Mouse (Mus musculus): ENCODE measurements around the gene Cyb5r4.
"Not testable (repeated sequence)": the region's sequence is repeated elsewhere in the genome, so short reads cannot be mapped to it uniquely, and the experiment has no call there.

Gene Cyb5r4

DNA sequence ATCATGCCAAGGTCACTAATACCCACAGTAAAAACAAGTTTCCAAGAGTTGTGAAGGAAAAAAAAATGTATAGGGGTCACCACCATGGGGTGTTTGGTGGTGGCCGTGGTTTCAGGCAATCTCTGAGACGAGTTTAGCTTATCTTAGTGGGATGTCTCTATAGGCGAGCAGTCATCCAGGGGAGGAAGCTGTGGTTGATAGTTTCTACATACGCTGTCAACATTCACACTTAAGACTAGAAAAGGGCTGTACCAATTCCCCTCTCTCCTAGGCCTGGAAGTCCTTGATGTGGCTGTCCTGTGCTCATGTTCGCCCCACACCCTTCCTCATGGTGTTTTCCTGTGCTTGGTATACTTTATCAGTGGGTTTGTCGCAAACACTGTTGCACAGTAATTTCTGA lies 4.0 kb downstream of the Cyb5r4 start:
- DNase-seq (ENCODE audit: low spot score), result no peak

DNA sequence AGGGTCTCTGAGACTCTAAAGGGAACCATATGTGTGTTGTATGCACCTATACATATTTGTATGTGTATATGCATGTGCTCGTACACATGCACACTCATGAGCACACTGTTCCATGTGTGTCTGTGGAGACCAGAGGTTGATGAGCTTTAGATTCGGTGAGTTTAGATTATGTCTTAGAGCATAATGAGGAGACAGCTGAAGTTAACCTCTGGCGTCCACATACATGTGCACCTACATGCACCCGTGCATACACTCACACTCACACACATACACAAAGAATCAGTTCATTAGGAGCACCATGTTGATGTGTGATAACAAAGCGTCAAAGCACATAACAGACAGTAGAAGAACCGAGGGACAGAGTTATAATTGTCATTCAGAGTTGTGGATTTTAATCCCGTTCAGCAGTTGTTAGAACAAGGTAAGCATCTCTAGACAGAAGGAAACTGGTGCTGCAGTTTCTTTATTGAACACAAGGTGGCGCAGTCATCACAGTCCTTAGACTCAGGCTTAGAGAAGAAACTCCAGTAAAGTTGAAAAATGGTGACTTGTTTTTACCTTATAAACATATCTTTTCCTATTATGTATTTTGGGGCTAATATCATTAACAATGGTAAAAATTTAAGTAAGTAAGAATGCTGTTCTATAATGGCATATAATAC lies 5.7 kb downstream of the Cyb5r4 start:
- DNase-seq (ENCODE audit: low spot score), result peak; percentile 16

DNA sequence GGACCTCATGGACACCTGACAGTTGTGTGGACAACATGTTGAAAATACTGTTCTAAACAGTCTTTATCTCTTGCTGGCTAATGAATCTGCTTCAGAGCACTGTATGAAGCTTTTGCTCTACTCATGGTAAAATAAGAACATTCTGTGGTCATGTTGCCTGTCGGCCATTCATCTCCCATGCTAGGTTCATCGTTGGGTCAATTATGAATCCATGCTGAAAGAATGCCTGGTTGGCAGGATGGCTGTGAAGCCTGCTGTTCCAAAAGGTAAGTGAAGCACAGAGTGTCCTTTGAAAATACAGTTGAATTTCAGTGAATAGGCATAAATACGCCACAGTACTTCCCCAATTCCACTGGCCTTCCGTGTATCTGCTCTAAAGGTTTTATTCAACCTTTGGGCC lies 10.4 kb downstream of the Cyb5r4 start:
- DNase-seq (ENCODE audit: low spot score), result no peak

DNA sequence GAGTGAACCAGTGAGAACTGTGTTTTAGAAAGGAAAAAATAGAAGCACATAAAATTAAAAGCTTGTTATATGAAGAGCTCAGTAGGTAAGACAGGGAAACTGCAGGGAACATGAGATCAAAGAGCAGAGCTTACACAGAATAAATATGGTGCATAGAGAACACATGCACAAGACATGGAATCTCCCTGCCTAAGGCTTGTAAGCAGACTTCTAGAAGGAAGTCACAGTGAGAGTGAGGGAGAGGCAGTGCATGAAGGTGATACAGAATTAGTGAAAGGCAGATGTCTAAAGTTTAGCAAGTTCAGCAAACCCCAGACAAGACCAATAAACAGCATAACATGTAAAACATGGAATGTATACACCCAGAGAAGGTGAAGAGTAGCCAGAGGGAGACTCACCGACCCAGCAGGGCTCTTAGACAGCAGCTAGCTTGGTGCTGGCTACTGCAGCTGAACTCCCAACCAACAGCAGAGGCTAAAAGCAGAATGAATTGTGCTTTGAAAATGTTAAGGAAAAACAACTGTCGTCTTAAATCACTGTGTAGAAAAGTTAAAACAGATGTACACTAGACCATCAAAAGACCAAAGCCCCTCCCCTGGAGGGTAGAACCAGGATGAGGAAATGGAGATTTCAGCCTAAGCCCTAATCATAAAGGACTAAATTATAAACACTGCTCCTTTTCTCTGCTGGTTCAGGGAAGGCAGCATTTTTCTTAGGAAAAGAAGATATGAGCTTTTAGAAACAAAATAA lies 13.2 kb downstream of the Cyb5r4 start:
- DNase-seq (ENCODE audit: low spot score), result no peak

DNA sequence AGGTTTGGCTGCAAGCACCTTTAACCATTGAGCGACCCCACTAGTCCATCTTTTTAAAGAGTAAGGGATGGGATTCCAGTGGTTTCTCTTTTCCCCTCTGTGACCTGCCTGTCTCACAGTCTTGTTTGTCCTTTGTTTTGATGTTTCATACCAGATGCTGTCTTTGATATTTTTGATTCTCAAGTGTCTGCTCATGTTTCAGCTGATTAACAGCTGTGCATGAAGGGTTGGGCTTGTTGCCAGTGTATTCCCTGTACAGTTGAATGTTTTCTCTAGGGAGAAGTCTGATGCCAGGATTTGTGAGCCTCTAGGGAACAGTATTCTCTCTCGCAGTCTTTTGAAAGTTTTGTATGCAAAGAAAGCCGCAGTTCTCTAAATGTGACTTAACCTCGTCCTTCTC lies 27.6 kb downstream of the Cyb5r4 start:
- no peak for DNase-seq (ENCODE audit: low spot score)

DNA sequence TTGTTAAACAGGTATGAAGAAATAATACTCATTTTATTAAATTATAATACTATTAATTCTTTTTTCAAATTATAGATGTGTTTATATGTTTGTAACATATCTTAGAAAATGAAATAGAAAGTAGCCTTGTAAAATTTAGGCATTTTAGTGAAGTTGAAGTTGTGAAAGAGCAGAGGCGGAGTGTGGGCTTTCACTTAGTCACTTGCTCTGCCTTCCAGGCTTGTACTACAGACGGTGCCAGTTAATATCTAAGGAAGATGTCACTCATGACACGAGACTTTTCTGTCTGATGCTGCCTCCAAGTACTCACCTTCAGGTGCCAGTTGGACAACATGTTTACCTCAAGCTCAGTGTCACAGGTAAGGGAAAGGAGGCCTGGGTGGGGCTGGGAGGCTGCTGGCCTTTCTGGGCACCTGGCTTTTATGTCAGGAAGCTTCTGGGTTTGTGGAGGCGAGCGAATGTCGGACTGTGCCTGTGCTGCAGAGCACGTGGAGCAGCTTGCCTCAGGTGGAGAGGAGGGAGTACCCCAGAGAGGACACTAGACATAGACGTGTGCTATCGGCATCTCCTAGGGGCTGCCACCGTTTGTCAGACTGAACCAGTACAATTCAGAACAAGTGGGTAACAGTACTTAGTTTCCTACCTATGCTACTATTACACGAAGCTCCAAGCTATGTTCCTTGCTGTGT lies 33.9 kb downstream of the Cyb5r4 start:
- DNase-seq (ENCODE audit: low spot score), result no peak

DNA sequence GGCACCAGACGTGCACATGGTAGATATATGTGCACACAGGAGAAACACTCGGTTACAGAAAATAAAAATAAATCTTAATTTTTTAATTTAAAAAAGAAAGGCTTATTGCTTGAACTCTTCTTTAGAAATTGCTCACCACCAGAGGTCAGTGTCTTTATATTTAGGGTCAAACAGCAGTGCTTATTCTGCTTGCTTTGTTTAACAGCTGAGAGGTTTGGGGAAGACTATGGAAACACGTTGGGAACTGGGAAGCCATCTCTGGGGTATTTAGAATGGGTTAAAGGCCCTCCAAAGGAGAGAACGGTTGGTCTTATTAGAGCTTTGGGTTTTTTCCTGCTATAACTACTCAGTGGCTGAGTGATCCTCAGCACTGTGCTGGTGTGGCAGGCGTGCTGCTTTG lies 40.5 kb downstream of the Cyb5r4 start:
- no peak for DNase-seq (ENCODE audit: low spot score)

DNA sequence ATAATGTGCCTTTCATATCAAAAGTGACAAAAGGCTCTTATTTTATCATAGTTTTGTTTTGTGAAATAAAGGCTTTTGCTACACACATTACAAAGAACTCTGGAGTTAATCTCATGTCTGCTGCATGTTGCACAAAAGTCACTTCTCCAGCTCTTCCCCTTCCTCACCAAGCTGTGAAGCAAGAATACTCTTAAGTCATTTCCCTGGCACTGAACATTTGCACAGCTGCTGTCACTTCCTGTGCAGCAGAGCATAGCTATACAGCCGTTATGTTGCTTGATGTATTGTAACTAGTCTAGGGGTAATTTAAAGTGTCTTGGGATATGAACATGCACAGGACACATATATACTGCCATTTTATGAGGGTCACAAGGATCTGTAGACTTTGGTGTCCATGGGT lies 46.3 kb downstream of the Cyb5r4 start:
- no peak for DNase-seq (ENCODE audit: low spot score)

DNA sequence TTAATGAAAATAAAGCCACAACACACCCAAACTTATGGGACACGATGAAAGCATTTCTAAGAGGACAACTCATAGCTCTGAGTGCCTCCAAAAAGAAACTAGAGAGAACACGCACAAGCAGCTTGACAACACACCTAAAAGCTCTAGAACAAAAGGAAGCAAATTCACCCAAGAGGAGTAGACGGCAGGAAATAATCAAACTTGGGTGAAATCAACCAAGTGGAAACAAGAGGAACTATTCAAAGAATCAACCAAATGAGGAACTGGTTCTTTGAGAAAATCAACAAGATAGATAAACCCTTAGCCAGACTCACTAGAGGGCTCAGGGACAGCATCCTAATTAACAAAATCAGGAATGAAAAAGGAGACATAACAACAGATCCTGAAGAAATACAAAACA lies 49.8 kb downstream of the Cyb5r4 start:
- DNase-seq (ENCODE audit: low spot score), result not testable (repeated sequence)

DNA sequence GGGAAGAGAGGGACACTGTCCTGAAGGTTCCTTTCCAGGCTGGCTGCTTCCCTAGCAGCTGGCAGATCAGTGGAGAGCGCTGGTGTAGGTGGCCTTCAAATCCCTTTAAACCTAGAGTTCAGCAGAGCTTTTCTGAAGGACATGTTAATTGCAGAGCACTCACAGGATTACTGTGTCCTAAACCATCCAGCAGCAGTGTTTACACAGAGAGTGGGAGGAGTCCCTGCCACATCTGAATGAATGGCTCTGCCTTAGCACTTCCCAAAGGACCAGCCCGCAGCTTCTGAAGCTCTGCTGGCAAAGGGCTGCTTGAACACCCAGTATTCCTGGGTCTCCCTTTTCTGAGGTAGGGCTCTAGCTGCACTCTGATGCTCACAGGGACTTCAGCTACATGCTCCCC lies 56.1 kb downstream of the Cyb5r4 start:
- no peak for DNase-seq (ENCODE audit: low spot score)

DNA sequence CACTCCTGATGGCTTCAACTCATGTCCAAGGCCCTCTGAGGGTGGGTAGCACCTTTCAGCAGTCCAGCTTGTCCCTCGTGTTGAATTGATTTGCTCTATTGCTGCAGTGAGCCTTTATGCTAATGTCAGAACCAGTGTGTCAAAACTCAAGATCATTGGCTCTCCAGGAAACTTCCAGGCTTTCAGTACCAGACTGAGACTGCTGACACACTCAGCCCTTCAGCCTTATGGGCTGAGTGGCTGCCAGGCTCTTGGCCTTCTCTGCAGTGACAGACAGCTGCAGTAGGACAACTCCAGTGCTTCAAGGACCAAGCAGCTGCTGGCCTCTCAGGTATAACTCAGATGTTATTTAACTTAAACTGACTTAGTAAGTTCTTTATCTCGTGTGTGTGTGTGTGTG lies 57.7 kb downstream of the Cyb5r4 start:
- no peak for DNase-seq (ENCODE audit: low spot score)

DNA sequence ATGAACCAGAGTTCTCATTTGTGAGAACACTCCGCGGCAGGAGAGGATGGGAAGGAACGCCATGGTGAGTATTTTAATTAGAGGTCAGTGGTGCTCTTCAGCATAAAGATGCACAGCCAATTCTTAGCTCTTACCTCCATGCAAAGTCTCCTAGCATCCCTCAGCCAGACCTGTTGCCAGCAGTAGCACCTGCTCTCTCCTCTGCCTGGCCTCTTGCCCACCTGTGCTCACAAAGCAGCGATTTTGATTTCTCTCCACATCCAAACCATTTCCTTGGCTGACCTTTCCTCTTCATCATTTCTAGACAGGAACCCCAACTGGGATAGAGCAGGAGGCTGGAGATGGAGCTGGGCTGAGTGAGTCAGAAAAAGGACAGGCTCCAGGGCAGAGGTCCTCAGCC lies 65.2 kb downstream of the Cyb5r4 start:
- DNase-seq (ENCODE audit: low spot score), result no peak

DNA sequence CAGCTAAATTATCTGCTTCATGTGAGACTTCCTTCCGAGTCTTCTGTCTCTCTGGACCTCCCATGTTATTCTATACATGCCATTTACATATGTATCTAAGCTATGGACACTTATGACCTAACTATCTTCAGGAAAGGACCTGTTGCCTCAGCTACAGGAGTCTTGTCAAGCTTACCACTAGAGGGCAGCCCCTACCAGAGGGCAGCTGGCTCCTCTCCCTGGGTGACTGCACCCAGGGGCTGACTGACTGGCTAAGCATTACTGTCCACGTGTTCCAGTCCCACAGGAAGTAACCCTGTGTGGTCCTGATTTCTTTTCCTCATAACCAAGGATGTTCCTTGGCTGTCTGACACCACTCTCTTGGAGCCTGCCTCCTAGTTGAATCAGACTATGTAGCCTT lies 76.2 kb downstream of the Cyb5r4 start:
- DNase-seq (ENCODE audit: low spot score), result no peak

DNA sequence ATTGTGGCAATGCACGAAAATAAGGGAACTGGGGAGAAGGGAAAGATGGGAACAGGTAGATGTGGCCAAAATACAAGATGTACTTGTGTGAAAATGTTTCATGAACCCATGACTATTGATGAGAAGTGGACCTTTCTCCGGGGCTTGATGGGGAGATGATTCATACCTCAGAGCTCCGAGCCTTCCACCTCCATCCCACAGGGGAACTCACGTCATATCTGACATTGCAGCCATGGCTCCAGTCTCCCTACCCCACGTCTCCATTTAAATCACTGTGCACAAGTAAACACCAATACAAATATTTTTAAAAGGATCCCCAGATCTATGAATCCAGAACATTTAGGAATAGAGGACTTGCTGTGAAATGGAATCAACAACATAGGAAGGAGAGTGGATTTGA lies 93.2 kb downstream of the Cyb5r4 start:
- no peak for DNase-seq (ENCODE audit: low spot score)

DNA sequence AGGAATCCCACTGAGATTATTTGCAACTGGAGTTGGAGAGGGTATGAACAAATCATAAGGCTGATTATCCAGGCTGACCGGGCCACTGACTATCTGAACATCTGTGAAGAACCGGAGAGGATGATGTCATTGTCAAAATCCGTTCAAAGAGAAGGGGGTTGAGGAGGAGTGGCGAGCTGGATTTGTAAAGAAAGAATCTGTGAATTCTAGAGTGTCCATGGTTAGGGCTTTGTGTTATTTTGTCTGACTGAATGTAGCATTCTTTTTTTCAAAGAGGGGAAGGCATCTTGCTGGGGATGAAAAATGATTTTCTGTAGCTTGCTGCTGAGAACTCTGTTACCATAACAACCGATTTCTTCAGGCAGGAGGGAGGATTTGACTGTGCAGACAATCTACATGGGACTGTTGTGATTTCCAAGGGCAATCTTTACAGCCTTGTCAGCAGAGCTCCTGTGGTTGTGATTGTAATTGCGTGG lies 93.7 kb downstream of the Cyb5r4 start:
- no peak for DNase-seq (ENCODE audit: low spot score)

DNA sequence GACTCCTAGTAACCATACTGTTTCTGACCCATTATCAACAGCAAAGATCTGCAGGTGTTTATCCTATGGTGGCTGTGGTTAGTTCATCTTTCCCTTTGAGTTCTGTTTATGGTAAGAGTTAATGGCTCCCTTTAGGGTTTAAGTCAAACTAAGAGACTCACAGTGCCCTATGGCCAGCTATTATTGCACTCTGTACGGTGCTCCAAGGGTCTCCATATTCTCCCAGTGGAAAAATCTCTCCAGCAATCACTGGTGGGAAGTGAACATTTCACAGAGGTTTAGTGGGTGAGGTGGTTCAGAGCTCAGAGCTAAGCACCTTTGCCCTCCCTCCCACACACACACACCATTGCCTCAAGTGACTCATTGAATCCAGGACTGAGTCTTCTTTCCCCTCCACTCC lies 94.2 kb downstream of the Cyb5r4 start:
- no peak for DNase-seq (ENCODE audit: low spot score)

DNA sequence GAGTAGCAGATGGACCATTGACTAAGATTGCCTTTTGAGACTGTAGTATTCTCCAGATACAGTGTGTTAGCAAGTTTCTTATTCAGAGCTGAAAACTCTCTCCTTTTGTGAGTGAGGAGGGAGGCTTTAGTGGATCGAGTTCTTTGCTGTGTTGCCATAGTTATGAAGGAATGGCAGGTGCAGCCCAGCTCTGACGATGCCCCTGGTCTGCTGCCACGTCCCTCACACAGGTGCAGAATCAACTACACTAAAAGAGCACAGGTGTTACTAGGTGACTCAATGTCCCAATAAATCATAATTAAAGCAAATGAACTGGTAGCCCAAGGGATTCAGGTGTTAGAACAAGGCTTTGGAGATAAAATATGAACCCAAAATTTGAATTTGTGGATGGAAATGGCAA lies 97.2 kb downstream of the Cyb5r4 start:
- no peak for DNase-seq (ENCODE audit: low spot score)

DNA sequence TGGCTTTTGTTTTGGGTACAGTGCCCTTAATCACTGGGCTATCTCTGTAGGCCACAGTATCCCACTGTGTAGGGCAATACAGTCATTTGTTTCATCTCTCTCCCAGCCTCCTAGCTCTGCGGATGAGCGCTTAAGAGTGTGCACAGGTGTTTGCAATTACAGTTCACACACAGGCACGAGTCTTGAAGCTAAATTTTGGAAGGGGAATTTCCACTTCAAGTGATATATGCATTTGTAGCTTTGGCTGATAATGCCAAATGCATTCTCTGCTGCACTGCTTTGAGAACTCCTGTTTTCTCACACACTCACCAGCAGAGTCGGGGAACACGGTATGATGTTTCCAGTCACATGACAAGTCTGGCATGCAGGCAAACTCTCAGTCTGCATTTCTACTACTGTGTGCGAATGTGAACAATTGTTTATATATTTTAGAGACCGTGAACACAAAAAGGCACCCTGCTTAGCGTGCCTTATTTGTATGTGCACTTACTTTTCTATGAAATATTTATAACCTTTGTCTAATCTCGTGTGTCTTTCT lies 100.2 kb downstream of the Cyb5r4 start:
- no peak for DNase-seq (ENCODE audit: low spot score)

DNA sequence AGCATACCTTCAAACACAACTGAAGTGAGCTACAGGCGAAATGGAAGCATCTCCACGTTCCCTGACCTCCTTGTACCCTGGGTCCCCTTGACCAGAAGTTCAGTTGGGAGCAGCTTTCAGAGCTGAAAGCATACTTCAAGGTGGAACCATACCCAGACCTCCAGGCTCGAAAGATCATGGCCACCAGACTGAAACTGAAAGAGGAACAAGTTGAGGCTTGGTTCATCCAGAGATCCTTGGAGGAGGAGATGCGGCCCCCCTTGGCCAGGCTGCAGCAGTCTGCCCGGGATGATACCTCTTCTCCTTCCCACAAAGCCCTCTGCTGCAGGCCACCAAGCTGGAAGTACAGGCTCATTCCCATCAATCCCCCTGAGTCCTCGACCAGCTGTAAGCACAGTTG lies 105.2 kb downstream of the Cyb5r4 start:
- not testable (repeated sequence) for DNase-seq (ENCODE audit: low spot score)
